Mouse (Mus musculus) 3134 (cell line): Measurements from ENCODE around the gene Arid3b.

Experiments
- DNase-seq: peaks from one replicate; pipeline ENCODE4 v3.0.0-alpha.2; 2011; ENCODE audit warnings: low spot score; ENCODE audit not compliant: insufficient read length; ENCODE audit errors: extremely low read depth

Arid3b gene

GRCm38 (mm10) chr9:57758528-57758927 is 78.1 kb downstream of the Arid3b start:
- DNase-seq, result no peak

DNA sequence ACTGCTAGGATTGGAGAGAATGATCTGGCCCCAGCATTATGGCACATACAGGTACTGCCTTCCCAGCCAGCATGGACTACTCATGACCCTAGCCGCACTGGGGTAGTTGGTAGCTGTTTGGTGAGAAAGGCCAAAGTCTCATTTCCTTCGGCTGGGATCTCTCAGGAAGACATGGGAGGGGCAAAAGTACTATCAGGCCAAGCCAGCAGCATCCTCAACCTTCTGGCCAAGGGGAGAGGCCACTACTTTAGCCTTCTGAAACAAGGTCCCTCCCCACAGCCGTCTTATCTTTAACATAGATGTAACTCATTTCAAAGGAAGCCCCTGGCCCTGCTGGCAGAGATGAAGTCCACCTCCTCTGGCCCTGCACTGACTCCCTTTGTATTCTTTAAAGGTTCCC is 79.0 kb downstream of the Arid3b start:
- no peak for DNase-seq

- no peak for DNase-seq
Observed at GRCm38 (mm10) chr9:57750901-57751300, 85.7 kb downstream of the Arid3b start.

- DNase-seq, result no peak
Observed at GRCm38 (mm10) chr9:57748831-57749230, 87.8 kb downstream of the Arid3b start.

DNA sequence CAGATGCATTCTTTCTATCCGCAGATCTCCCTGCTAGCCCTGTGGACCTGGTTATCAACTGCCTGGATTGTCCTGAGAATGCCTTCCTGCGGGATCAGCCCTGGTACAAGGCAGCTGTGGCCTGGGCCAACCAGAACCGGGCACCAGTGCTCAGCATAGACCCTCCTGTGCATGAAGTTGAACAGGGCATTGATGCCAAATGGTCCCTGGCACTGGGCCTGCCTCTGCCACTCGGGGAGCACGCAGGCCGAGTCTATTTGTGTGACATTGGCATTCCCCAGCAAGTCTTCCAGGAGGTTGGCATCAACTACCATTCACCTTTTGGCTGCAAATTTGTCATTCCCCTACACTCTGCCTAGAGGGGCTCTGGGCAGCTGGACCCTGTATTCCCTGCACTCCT is 88.5 kb downstream of the Arid3b start:
- no peak for DNase-seq

- DNase-seq, result no peak
Observed at GRCm38 (mm10) chr9:57747067-57747466, 89.5 kb downstream of the Arid3b start.

DNA sequence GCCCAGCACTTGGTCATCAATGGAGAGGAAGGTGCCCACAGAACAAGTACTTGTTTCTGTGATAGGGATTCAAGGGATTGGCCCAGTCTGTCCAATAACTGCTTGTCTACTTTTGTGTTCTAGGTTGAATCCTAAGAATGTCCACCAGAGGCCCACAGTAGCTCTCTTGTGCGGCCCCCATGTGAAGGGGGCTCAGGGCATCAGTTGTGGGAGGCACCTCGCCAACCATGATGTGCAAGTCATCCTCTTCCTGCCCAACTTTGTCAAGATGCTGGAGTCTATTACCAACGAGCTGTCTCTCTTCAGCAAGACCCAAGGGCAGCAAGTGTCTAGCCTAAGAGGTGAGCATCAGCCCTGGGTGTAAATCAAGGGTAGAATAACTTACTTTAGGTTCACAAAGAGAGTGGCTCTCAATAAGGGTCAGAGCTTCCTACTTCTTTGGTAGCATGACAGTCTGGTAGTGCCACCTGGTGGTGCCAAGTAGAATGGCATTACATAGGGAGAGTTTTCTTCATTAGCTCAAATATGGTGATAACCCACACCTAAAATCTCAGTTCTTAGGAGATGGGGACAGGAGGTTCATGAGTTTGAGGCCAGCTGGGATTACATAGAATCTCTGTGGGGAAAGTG is 92.0 kb downstream of the Arid3b start:
- no peak for DNase-seq
